In genomic region chr16:4871926-4872325, GRCm38 (mm10) we compare ENCODE assay signal across 16 mouse cellular contexts. TPM values are rescaled to one million over a fixed set of nuclear protein-coding genes. Genes with fewer than 3 reads are reported as not detected.
"Had no signal": no experiment of that assay in that cellular context is flagged by ENCODE, and none has a peak within 500 bp of the region (broad histone marks: within the 10 kb centered on the region; RNA-seq: fewer than 3 reads in every experiment).

No protein-coding gene starts in this region.

- DNase-seq: kidney, adult 2 months; kidney, postnatal 14 days; retina, postnatal 1 day; right cerebral cortex, postnatal 14 days had no signal

- H3K4me3 ChIP-seq: kidney, embryonic 15.5 days; left cerebral cortex, adult 2 months; limb, embryonic 10.5 days; liver, embryonic 15.5 days; midbrain, embryonic 13.5 days; myocyte; neural tube, embryonic 12.5 days had no signal

- H3K9ac ChIP-seq: kidney, embryonic 15.5 days; liver, embryonic 15.5 days; midbrain, embryonic 13.5 days; neural tube, embryonic 12.5 days had no signal

- H3K27ac ChIP-seq: kidney, embryonic 15.5 days; left cerebral cortex, adult 2 months; limb, embryonic 10.5 days; liver, embryonic 15.5 days; macrophage; midbrain, embryonic 13.5 days; neural tube, embryonic 12.5 days had no signal

- H3K9me3 ChIP-seq: kidney, embryonic 15.5 days; limb, embryonic 10.5 days; liver, embryonic 15.5 days; midbrain, embryonic 13.5 days; neural tube, embryonic 12.5 days had no signal

- H3K4me1 ChIP-seq: limb, embryonic 10.5 days had no signal

RNA-seq across cellular contexts. Expression of gene 4930562C15Rik, which starts 36.7 kb away (rescaled TPM):
- total RNA-seq: layer of hippocampus, postnatal 25 days; left cerebral cortex, adult 2 months; left cerebral cortex, postnatal 14 days; megakaryocyte-erythroid progenitor cell, adult 5-6 weeks had no signal
- polyA plus RNA-seq: kidney, adult 2 months; small intestine, adult 2 months had no signal
